Mouse (Mus musculus) spleen, adult 2 months (tissue): Measurements from ENCODE around the gene Olfr711. TPM values are rescaled to one million over a fixed set of nuclear protein-coding genes. Genes with fewer than 3 reads are reported as not detected.
"Not testable (repeated sequence)": the region's sequence is repeated elsewhere in the genome, so short reads cannot be mapped to it uniquely, and the experiment has no call there.

Source experiments
- DNase-seq, 2 experiments: peaks; one replicate each; pipeline versions ENCODE4 v3.0.0 to v3.0.0-alpha.2; 2012 to 2021; ENCODE audit warnings: low spot score in 2 of 2, low read depth in 1 of 2
- H3K27ac ChIP-seq: fragments of 200-500 bp; 2 replicates; pipeline ENCODE4 v1.5.1; 2012; ENCODE audit warnings: low read length, inconsistent platforms; ENCODE audit not compliant: insufficient read depth
- H3K27me3 ChIP-seq: fragments of 200-500 bp; 2 replicates; pipeline ENCODE4 v1.6.1; 2012; ENCODE audit warnings: mild to moderate bottlenecking, moderate library complexity, low read length, inconsistent platforms; ENCODE audit not compliant: control insufficient read depth, insufficient read depth
- H3K36me3 ChIP-seq: fragments of 200-500 bp; 2 replicates; pipeline ENCODE4 v1.6.1; 2012; ENCODE audit warnings: mild to moderate bottlenecking, low read length, inconsistent platforms; ENCODE audit not compliant: control insufficient read depth, insufficient read depth
- H3K4me1 ChIP-seq: fragments of 200-500 bp; 2 replicates; pipeline ENCODE4 v1.6.1; 2011; ENCODE audit warnings: inconsistent platforms; ENCODE audit not compliant: control insufficient read depth, insufficient read depth, insufficient read length
- H3K4me3 ChIP-seq: fragments of 200-500 bp; 2 replicates; pipeline ENCODE4 v1.5.1; 2011; ENCODE audit warnings: mild to moderate bottlenecking, inconsistent platforms; ENCODE audit not compliant: insufficient read depth, insufficient read length; ENCODE audit errors: extremely low read depth
- CTCF ChIP-seq: fragments of 200-500 bp; IDR thresholded peaks from 2 replicates; pipeline ENCODE4 v1.5.1; 2011; ENCODE audit warnings: mild to moderate bottlenecking, inconsistent platforms; ENCODE audit not compliant: insufficient read depth, insufficient read length, insufficient replicate concordance; ENCODE audit errors: extremely low read depth
- WGBS: fragments of 180-500 bp; shearing (Covaris S2); methylation state at CpG from one replicate; pipeline ENCODE4 v1.1.7; 2018; 5-methylcytosine and 5-hydroxymethylcytosine counted together
- polyA plus RNA-seq: library from polyadenylated mRNA; depleted of rRNA; stranded (reverse); fragments of >200 nt; gene quantifications from 2 replicates; pipeline ENCODE4 v1.2.3, GENCODE M21; 2012; rRNA removed

Olfr711 gene
- polyA plus RNA-seq, 1 experiment: not detected

- 76% methylated on average over 3 of the region's 3 CpGs for whole genome bisulfite sequencing
- H3K27ac ChIP-seq: no peak within 1 kb of the TSS
- H3K36me3 ChIP-seq: no peaks in the 10 kb centered on the region
- H3K4me3 ChIP-seq: no peak within 1 kb of the TSS
- no peaks in the 10 kb centered on the region for H3K4me1 ChIP-seq
- DNase-seq: no peak
- TF ChIP-seq CTCF: no peak
- H3K27me3 ChIP-seq: no peaks in the 10 kb centered on the region
These were observed 27.0 kb downstream of the Olfr711 start, which contains the start of gene Olfr710 for GRCm38 (mm10) chr7:106948212-106948611. Olfr710 (minus strand) TSS chr7:106948312.

- Histone ChIP-seq H3K27ac (no peak within 1 kb of the TSS), H3K36me3 (no peaks in the 10 kb centered on the region), H3K4me1 (no peaks in the 10 kb centered on the region), H3K4me3 (no peak within 1 kb of the TSS), H3K27me3 (no peaks in the 10 kb centered on the region)
- no peak for DNase-seq
- TF ChIP-seq CTCF: no peak
These were observed 43.1 kb downstream of the Olfr711 start, which contains the start of gene Olfr709-ps1 for GRCm38 (mm10) chr7:106932119-106932518. Olfr709-ps1 (minus strand) TSS chr7:106932219.

- peak in 1 of 2 experiments; percentile 4 for DNase-seq
- H3K4me3 ChIP-seq, H3K27ac ChIP-seq, H3K4me1 ChIP-seq, H3K27me3 ChIP-seq, H3K36me3 ChIP-seq: not testable (repeated sequence)
- WGBS: 86% methylated on average over 5 of the region's 7 CpGs
These were observed 54.3 kb downstream of the Olfr711 start for GRCm38 (mm10) chr7:106920961-106921360.

Other genes with a start within 250 kb of the Olfr711 start
- not detected in 2 replicates for gene Olfr697, start 233.0 kb downstream of the Olfr711 start, polyA plus RNA-seq
- gene Olfr698, start 220.1 kb downstream of the Olfr711 start, polyA plus RNA-seq: not detected in 2 replicates
- not detected in 2 replicates for gene Olfr699, start 182.3 kb downstream of the Olfr711 start, polyA plus RNA-seq
- gene Olfr700, start 166.6 kb downstream of the Olfr711 start, polyA plus RNA-seq: not detected in 2 replicates
- not detected in 2 replicates for gene Olfr701, start 161.3 kb downstream of the Olfr711 start, polyA plus RNA-seq
- not detected in 2 replicates for gene Olfr702, start 141.6 kb downstream of the Olfr711 start, polyA plus RNA-seq
- gene Olfr703, start 132.1 kb downstream of the Olfr711 start, polyA plus RNA-seq: not detected in 2 replicates
- not detected in 2 replicates for gene Olfr704, start 112.3 kb downstream of the Olfr711 start, polyA plus RNA-seq
- not detected in 2 replicates for gene Olfr705, start 98.6 kb downstream of the Olfr711 start, polyA plus RNA-seq
- not detected in 2 replicates for gene Olfr706, start 87.3 kb downstream of the Olfr711 start, polyA plus RNA-seq
- gene Olfr707, start 74.2 kb downstream of the Olfr711 start, polyA plus RNA-seq: not detected in 2 replicates
- gene Olfr1532-ps1, start 67.5 kb downstream of the Olfr711 start, polyA plus RNA-seq: not detected in 2 replicates
- gene Olfr709-ps1, start 43.2 kb downstream of the Olfr711 start, polyA plus RNA-seq: not detected in 2 replicates
- not detected in 2 replicates for gene Olfr710, start 27.1 kb downstream of the Olfr711 start, polyA plus RNA-seq
- gene Olfr6, start 11.5 kb downstream of the Olfr711 start, polyA plus RNA-seq: not detected in 2 replicates
- not detected in 2 replicates for gene Olfr2, start 30.6 kb upstream of the Olfr711 start, polyA plus RNA-seq
- gene Olfr713, start 55.7 kb upstream of the Olfr711 start, polyA plus RNA-seq: not detected in 2 replicates
- gene Olfr714, start 95.5 kb upstream of the Olfr711 start, polyA plus RNA-seq: not detected in 2 replicates
- not detected in 2 replicates for gene Olfr17, start 117.8 kb upstream of the Olfr711 start, polyA plus RNA-seq
- not detected in 2 replicates for gene Olfr715b, start 134.9 kb upstream of the Olfr711 start, polyA plus RNA-seq
- not detected in 2 replicates for gene Olfr715, start 155.6 kb upstream of the Olfr711 start, polyA plus RNA-seq
- not detected in 2 replicates for gene Olfr716, start 162.9 kb upstream of the Olfr711 start, polyA plus RNA-seq
- gene Nlrp14, start 191.5 kb upstream of the Olfr711 start, polyA plus RNA-seq: not detected in 2 replicates
- gene Rbmxl2, start 234.0 kb upstream of the Olfr711 start, polyA plus RNA-seq: not detected in 2 replicates